Mouse (Mus musculus): ENCODE results near the gene Esrra.

- no peak for TF ChIP-seq EP300 (IDR thresholded peaks at IDR 0.05; ENCODE audit: insufficient read depth, low read depth, low read length)
- no peak for TF ChIP-seq POLR2A (IDR thresholded peaks at IDR 0.05; ENCODE audit: insufficient read depth, low read length)
These were observed 3.6 kb upstream of the Esrra start, which contains the start of gene Catsperz for GRCm38 (mm10) chr19:6925307-6925573.
